Mouse (Mus musculus) right cerebral cortex, postnatal 10 days (tissue): Measurements from ENCODE around the gene Pla2g3.
A peak's percentile ranks its signal among the peaks of the same experiment; 100 is the strongest.

Experiments used
- DNase-seq, 2 experiments: peaks; one replicate each; pipeline ENCODE4 v3.0.0; 2021; ENCODE audit warnings: low spot score in 2 of 2

Gene Pla2g3

GRCm38 (mm10) chr11:3538341-3538740 is 50.3 kb downstream of the Pla2g3 start:
- no peak for DNase-seq

GRCm38 (mm10) chr11:3539111-3539825 is 51.2 kb downstream of the Pla2g3 start:
- peak; percentile 93 to 95 for DNase-seq

- DNase-seq = peak in 1 of 2 experiments; percentile 24
Measured at GRCm38 (mm10) chr11:3539826-3540196, 51.7 kb downstream of the Pla2g3 start.

GRCm38 (mm10) chr11:3540451-3541085 is 52.5 kb downstream of the Pla2g3 start, which contains the start of gene Smtn:
Gene Smtn, minus strand, starts transcription at chr11:3540612.
- DNase-seq = peak in 1 of 2 experiments; percentile 21

- DNase-seq = peak in 1 of 2 experiments; percentile 18
Measured at GRCm38 (mm10) chr11:3541932-3542331, 53.8 kb downstream of the Pla2g3 start.

- DNase-seq = no peak
Measured at GRCm38 (mm10) chr11:3543001-3543400, 54.9 kb downstream of the Pla2g3 start.

- DNase-seq = no peak
Measured at GRCm38 (mm10) chr11:3544409-3544808, 56.3 kb downstream of the Pla2g3 start.

- no peak for DNase-seq
Measured at GRCm38 (mm10) chr11:3545531-3546241, 57.6 kb downstream of the Pla2g3 start.

GRCm38 (mm10) chr11:3546242-3546562 is 58.1 kb downstream of the Pla2g3 start:
- no peak for DNase-seq

- DNase-seq = no peak
Measured at GRCm38 (mm10) chr11:3547047-3547446, 59.0 kb downstream of the Pla2g3 start.

GRCm38 (mm10) chr11:3547969-3548368 is 59.9 kb downstream of the Pla2g3 start:
- no peak for DNase-seq

GRCm38 (mm10) chr11:3548564-3549295 is 60.6 kb downstream of the Pla2g3 start:
- DNase-seq = no peak
